Mouse (Mus musculus) liver, embryonic 14.5 days (tissue): Measurements from ENCODE around the gene B4galnt2.

Source experiments
- CTCF ChIP-seq: IDR thresholded peaks from 2 replicates; pipeline ENCODE4 v1.5.1; 2016; ENCODE audit warnings: antibody characterized with exemption, low read depth, control low read depth
- EP300 ChIP-seq: IDR thresholded peaks from 2 replicates; pipeline ENCODE4 v1.6.1; 2016; ENCODE audit warnings: antibody characterized with exemption, low read depth

DNA sequence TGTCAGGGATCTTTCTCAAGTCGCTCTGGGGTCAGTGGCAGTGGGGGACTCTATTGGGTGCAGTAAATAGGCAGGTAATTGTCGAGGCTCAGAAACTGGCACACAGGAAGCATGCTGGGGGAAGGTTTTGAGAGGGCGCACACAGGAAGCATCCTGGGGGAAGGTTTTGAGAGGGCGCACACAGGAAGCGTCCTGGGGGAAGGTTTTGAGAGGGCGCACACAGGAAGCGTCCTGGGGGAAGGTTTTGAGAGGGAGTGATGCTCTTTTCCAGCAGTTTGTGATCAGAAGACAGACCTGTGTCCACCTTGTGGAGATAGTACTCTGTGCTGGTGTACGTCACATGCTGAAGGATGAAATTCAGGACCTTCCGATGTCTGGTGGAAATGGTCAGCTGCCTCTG lies 38.9 kb downstream of the B4galnt2 start:
- TF ChIP-seq CTCF (no peak), EP300 (no peak)
